Mouse (Mus musculus) urinary bladder, postnatal 4 days (tissue): ENCODE results near the gene Gabbr2.
A peak's percentile ranks its signal among the peaks of the same experiment; 100 is the strongest.

Source experiments
- DNase-seq, 2 experiments: peaks; one replicate each; pipeline ENCODE4 v3.0.0; 2021 to 2022; ENCODE audit warnings: low spot score in 2 of 2

Gabbr2 gene

DNA sequence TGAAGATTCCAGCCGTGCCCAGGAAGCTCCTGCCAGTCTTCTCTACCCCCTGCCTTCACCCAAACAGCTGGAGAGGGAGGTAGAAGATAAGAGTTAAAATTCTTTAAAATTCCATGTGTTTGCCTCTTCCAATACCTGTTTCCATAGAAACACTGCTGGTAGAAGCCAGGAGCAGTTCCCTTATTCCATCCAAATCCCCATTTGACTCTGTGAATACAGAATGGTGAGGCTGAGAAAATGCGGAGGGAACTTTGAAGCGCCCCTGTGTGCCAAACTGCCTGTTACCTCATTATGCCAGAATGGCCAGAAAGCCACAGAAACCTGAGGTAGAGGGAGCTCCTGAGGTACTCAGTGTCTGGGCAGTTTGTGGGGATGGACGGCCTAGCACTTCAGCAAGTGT is 281.1 kb downstream of the Gabbr2 start:
- DNase-seq: no peak

- no peak for DNase-seq
These were observed 281.7 kb downstream of the Gabbr2 start for GRCm38 (mm10) chr4:46710018-46710417.

GRCm38 (mm10) chr4:46709492-46709891 is 282.2 kb downstream of the Gabbr2 start:
- no peak for DNase-seq

- DNase-seq: no peak
These were observed 285.9 kb downstream of the Gabbr2 start for GRCm38 (mm10) chr4:46705739-46706138.

- no peak for DNase-seq
These were observed 288.5 kb downstream of the Gabbr2 start for GRCm38 (mm10) chr4:46703146-46703545.

- DNase-seq: no peak
These were observed 291.4 kb downstream of the Gabbr2 start for GRCm38 (mm10) chr4:46700223-46700651.

- no peak for DNase-seq
These were observed 295.2 kb downstream of the Gabbr2 start for GRCm38 (mm10) chr4:46696467-46696866.

DNA sequence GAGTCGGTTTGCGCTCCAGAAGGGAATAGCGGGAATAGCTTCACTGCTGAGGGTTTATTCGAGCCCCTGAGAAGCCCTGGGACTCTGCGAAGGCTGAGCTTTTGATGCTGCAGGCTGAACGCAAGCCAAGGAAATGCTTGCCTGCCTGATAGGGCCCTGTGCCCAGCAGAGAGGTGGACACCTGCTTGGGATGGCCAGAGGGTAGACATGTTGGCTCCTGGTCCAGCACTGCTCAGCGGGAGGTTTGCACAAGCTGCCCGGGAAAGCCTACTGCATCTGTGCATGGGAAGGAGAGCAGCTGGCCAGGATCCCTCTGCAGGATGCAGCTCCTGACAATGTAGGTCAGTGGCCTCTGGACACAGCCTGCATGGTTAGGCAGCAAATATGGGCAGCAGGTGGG is 301.1 kb downstream of the Gabbr2 start:
- no peak for DNase-seq

GRCm38 (mm10) chr4:46690023-46690420 is 301.7 kb downstream of the Gabbr2 start:
- DNase-seq: no peak

- peak; percentile 36 to 76 for DNase-seq
These were observed 302.2 kb downstream of the Gabbr2 start for GRCm38 (mm10) chr4:46689397-46690022.

DNA sequence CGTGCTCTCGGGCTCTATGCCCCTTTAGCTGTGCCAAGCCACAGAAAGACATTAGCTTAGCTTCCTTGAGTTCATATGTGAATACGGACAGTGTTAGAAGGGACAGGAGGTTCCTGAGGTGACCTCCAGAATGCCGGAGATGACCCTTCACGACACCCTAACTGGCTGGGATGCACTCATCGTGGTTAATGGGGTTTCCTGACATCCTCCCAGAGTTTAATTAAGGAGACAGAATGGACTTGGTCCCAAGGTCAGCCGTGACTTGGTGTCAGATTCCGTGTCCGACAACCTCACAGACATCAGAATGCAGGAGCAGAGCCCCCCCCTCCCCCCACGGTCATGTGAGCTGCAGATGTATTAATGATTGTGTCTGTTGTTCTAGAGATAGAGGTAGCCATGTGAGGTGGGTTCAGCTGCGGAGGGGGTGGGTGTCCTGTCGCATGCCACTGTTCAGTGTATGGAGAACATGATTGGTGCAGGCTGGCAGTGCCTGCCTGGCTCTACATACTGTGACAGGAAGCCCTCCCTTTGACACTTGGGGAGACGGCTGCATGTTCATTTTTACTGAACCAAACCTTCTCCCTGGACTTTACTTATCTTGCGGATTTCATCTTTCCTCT is 303.4 kb downstream of the Gabbr2 start:
- no peak for DNase-seq

GRCm38 (mm10) chr4:46684160-46684559 is 307.5 kb downstream of the Gabbr2 start:
- DNase-seq: peak in 1 of 2 experiments; percentile 36

DNA sequence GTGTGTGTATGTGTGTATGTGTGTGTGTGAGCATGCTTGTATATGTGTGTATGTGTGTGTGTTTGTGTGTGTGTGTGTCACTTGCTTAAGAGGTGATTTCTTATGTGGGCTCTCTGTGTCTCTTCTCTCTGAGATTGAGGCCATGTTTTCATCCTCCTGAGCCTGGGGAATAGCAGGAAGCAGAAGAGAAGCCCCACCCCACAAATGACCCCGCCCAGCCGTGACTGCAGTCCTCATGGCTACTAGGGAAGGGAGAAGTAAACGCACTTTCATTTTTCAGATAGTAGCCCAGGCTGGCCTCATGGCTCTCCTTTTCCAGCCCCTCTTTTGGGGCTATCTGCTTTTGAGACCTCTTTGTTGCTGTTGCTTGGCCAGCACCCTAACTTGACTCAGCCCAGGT is 315.0 kb downstream of the Gabbr2 start:
- DNase-seq: no peak

- no peak for DNase-seq
These were observed 315.7 kb downstream of the Gabbr2 start for GRCm38 (mm10) chr4:46675992-46676391.

DNA sequence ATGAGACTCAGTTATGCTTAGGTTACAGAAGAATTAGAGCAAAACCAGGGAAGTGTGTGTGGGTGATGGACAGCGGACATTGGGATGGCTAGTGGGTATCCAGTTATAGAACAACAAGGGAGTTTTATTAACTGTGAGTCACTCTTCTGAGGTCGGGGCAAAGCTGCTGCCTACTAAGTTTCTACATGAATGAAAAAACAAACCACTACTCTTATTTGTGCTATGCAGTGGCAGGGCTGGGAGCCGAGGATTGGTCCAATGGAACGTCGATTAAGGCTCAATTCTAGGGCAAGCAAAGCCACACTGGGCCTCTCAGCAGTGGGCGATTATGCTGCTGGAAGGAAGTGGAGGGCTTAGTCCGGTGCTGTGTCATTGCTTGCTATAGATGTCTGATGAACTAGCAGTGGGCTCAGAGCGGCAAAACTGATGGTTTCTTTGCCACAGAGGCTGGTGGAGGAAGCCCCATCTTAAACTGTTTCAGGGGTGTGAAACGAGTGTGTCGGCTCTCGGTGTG is 316.3 kb downstream of the Gabbr2 start:
- DNase-seq: no peak

- DNase-seq: no peak
These were observed 323.1 kb downstream of the Gabbr2 start for GRCm38 (mm10) chr4:46668620-46669019.

GRCm38 (mm10) chr4:46666420-46666819 is 325.3 kb downstream of the Gabbr2 start:
- no peak for DNase-seq

- DNase-seq: no peak
These were observed 326.3 kb downstream of the Gabbr2 start for GRCm38 (mm10) chr4:46665371-46665774.

DNA sequence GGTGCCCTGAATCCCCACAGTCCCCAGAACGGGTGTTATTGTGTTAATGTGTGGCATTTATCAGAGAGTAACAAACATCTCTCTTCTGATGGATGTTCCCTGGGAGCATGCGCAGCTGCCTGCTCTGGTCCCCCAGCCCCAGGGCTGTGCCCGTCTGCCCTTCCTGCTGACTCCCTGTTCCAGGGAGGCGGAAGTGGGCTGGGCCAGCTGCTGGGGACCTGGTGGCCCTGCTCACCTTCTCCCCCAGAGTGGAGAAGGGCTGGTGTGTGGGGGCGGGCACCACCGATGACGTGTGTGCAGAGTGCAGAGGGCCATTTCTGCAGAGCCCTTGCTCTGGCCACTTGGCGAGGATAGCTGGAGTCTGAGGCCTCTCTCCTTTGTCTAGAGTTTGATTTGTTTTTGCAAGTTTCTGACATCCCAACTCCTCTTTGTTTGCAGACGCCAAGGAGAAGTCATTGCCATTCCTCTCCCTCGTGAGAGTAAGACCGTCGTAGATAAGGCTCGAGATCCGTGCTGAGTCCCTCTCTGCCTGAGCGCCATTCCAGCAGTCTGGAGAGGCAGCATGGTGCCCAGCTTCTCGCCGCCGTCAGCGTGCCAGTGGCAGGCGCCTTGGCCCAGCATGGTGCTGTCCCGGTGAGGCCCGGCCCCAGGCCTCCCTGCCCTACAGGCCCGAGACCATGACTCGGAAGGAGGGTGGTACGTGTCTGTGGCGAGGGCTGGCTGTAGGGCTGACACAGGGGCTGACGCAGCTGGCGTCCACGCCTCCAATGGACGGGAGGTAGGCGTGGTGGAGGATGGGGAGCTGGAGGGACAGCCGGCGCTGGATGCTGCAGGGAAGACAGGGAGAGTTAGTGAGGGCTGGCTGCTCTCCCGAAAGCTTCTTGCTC is 327.3 kb downstream of the Gabbr2 start:
- DNase-seq: peak; percentile 76 to 77

DNA sequence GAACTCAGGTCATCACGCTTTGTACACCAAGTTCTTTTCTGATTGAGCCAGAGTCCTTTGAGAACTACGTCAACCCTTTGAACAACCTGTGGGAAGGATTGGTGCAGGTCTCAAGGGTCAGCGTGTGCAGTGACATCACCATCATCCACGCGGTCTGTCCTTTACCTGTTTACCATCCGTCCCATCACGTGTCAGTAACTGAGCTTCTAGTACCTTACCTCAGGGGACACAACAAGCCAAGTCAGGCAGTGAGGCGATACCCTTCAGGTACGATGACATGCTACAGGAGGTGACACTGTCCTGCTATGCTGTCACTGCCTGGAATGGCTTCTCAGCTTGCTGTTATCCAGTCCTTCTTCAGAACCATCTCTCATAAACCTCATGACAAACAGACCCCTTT is 330.2 kb downstream of the Gabbr2 start:
- no peak for DNase-seq

DNA sequence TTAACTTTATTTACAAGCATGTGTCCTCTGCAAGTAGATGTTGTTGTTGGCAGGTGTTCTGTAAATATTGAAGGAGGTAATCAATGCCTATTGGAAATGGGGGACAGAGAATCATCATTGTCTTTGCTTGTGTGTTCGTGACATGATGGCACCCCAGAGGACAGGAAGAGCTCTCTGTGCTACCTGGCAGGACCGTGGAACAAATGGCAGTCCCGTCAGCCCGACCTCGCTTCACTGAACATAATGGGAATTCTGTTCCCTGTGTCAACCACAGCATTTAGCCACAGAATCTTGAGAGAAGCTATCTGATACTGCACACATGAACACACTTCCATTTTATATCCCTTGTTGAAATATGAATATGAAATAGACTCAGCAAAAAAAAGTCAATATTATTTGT is 332.7 kb downstream of the Gabbr2 start:
- no peak for DNase-seq

DNA sequence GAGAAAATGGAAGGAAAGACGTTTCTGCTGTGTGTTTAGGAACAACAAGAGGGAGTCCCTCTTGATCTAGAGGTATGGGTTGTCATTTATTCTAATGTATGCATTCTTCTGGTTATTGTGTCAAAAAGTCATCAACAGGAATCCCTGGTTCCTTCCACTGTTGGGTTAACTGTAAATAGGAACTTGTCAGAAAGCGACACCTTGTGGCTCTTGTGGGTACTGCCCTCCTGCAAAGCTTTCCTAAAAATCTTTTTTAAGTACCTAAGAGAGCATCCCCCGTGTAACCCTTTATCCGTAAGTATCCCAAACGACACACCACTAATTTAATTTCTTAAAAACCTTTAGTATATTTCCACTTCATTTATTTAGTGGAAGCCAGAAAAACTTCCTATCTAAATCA is 334.6 kb downstream of the Gabbr2 start:
- DNase-seq: peak in 1 of 2 experiments; percentile 73
